Mouse (Mus musculus) limb, embryonic 14.5 days (tissue): ENCODE measurements around the gene Zranb3. TPM values are rescaled to one million over a fixed set of nuclear protein-coding genes. Genes with fewer than 3 reads are reported as not detected.

ENCODE experiments used
- ATAC-seq: fragments of 200-750 bp; cut with Nextera tagmentation; 2 replicates; pipeline ENCODE4 v1.8.0; 2017; ENCODE audit warnings: low read depth, moderate number of reproducible peaks, moderate TSS enrichment; ENCODE audit not compliant: low FRiP score
- DNase-seq: peaks from one replicate; pipeline ENCODE4 v3.0.0-alpha.2; 2015; ENCODE audit warnings: low spot score
- H3K27ac ChIP-seq: fragments of 300-500 bp; sonication (generic); replicated peaks from 2 replicates; pipeline ENCODE4 v1.5.1; 2014; ENCODE audit warnings: low read depth, mild to moderate bottlenecking, low read length, moderate library complexity, mixed read lengths
- H3K27me3 ChIP-seq: fragments of 300-500 bp; sonication (generic); 2 replicates; pipeline ENCODE4 v1.6.1; 2014; ENCODE audit warnings: low read length, mixed read lengths; ENCODE audit not compliant: control insufficient read depth, insufficient read depth
- H3K36me3 ChIP-seq: fragments of 300-500 bp; sonication (generic); 2 replicates; pipeline ENCODE4 v1.6.1; 2014; ENCODE audit warnings: mild to moderate bottlenecking, low read length, moderate library complexity, mixed read lengths; ENCODE audit not compliant: control insufficient read depth, insufficient read depth
- H3K4me1 ChIP-seq: fragments of 300-500 bp; sonication (generic); 2 replicates; pipeline ENCODE4 v1.6.1; 2014; ENCODE audit warnings: antibody characterized with exemption, low read length, mixed read lengths; ENCODE audit not compliant: control insufficient read depth, insufficient read depth
- H3K4me2 ChIP-seq: fragments of 300-500 bp; sonication (generic); replicated peaks from 2 replicates; pipeline ENCODE4 v1.6.1; 2014; ENCODE audit warnings: low read depth, mild to moderate bottlenecking, low read length, moderate library complexity; ENCODE audit not compliant: severe bottlenecking
- H3K4me3 ChIP-seq: fragments of 300-500 bp; sonication (generic); replicated peaks from 2 replicates; pipeline ENCODE4 v1.5.1; 2014; ENCODE audit warnings: low read length
- H3K9ac ChIP-seq: fragments of 300-500 bp; sonication (generic); 2 replicates; pipeline ENCODE4 v1.6.1; 2014; ENCODE audit warnings: mild to moderate bottlenecking, low read depth, low read length, moderate library complexity; ENCODE audit not compliant: severe bottlenecking
- H3K9me3 ChIP-seq: fragments of 300-500 bp; sonication (generic); 2 replicates; pipeline ENCODE4 v1.6.1; 2016; ENCODE audit warnings: low read length; ENCODE audit not compliant: control insufficient read depth
- POLR2A ChIP-seq: fragments of 200-500 bp; IDR thresholded peaks from 2 replicates; pipeline ENCODE4 v1.8.0; 2012; ENCODE audit warnings: inconsistent platforms, mild to moderate bottlenecking, moderate library complexity, borderline replicate concordance; ENCODE audit not compliant: insufficient read depth, insufficient read length; ENCODE audit errors: extremely low read depth
- WGBS: fragments of 180-500 bp; shearing (Covaris S2); extraction: QIAGEN DNeasy Blood & Tissue Kit; methylation state at CpG from one replicate; pipeline ENCODE4 v1.1.7; 2014; 5-methylcytosine and 5-hydroxymethylcytosine counted together
- polyA plus RNA-seq, 2 experiments: library from polyadenylated mRNA; depleted of rRNA in 1 of 2; stranded (reverse) in 1 of 2; unstranded in 1 of 2; fragments of >200 nt; fragmentation: Nextera tagmentation in 1 of 2; extraction: Ambion mirVana in 1 of 2; gene quantifications; 2 replicates each; pipeline versions ENCODE4 v1.2.1 to v1.2.3; 2012 to 2014

The Zranb3 gene
- polyA plus RNA-seq, 2 experiments, result 6.9 to 13.0 TPM

- no peak for ATAC-seq
- Histone ChIP-seq H3K27ac (no peak overlapping the region), H3K27me3 (no peaks in the 10 kb centered on the region), H3K4me3 (no peak overlapping the region), H3K4me1 (no peaks in the 10 kb centered on the region), H3K36me3 (no peaks in the 10 kb centered on the region), H3K4me2 (no peak overlapping the region), H3K9ac (no peak overlapping the region), H3K9me3 (no peaks in the 10 kb centered on the region)
- no peak for TF ChIP-seq POLR2A
- DNase-seq, result no peak
- 77% methylated on average over 3 of the region's 3 CpGs for WGBS
Observed at GRCm38 (mm10) chr1:127982268-127982667, 120.6 kb downstream of the Zranb3 start.

GRCm38 (mm10) chr1:127980911-127981559, 121.8 kb downstream of the Zranb3 start:
- Histone ChIP-seq H3K36me3 (no peaks in the 10 kb centered on the region), H3K27ac (no peak overlapping the region), H3K27me3 (no peaks in the 10 kb centered on the region), H3K4me2 (no peak overlapping the region), H3K4me3 (no peak overlapping the region), H3K9me3 (no peaks in the 10 kb centered on the region), H3K4me1 (no peaks in the 10 kb centered on the region), H3K9ac (no peak overlapping the region)
- ATAC-seq, result no peak
- no peak for TF ChIP-seq POLR2A
- no peak for DNase-seq
- WGBS, result 28% methylated on average over 2 of the region's 2 CpGs

DNA sequence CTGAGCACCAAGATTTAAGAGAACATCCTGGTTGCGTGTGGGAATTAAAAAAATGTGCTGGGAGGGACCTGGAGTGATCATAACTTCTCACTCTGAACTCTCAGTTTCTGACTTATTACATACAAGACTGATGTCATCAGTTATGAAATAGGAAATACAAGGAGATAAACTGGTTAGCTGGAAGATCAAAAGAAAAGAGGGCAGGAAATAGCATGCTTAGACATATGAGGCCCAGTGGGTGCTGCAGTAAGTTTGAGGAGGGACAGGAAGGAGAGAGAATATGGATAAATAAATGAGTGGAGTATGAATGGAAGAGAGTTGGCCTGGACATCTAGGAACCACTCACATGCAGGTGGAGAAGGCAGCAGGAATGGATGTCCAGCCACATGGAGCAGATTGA, 124.7 kb downstream of the Zranb3 start:
- no peak for ATAC-seq

DNA sequence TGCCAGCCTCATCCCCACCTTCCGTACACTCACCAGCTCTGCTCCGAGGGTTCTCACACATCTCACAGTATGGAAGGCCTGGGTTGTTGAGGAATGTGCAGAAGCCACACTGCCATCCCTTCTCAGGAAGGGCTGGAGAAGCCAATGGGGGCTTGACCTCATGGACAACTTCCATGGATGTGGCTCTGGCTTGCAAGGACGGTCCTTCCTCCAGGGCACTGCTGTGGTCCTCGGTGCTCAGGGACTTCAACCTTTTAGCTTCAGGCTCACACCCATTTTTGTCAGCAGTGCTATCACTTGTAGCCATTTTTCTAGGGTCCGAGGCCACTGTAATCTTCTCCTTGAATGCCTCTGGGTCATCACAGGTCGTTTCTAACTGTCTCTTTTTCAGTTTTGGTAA, 126.7 kb downstream of the Zranb3 start:
- TF ChIP-seq POLR2A, result no peak
- H3K27ac ChIP-seq, result no peak overlapping the region
- H3K36me3 ChIP-seq, result no peaks in the 10 kb centered on the region; the same call in 1 of the 2 replicates
- no peaks in the 10 kb centered on the region for H3K9me3 ChIP-seq
- no peak overlapping the region for H3K4me3 ChIP-seq
- no peak for ATAC-seq
- H3K9ac ChIP-seq, result no peak overlapping the region
- H3K27me3 ChIP-seq, result no peaks in the 10 kb centered on the region
- no peak for DNase-seq
- no peaks in the 10 kb centered on the region for H3K4me1 ChIP-seq
- H3K4me2 ChIP-seq, result no peak overlapping the region
- WGBS, result 90% methylated on average over 6 of the region's 6 CpGs

More for the DNA sequence above, 124.7 kb downstream of the Zranb3 start:
- Histone ChIP-seq H3K9me3 (no peaks in the 10 kb centered on the region), H3K36me3 (no peaks in the 10 kb centered on the region), H3K4me1 (no peaks in the 10 kb centered on the region), H3K27me3 (no peaks in the 10 kb centered on the region), H3K27ac (no peak overlapping the region), H3K4me2 (no peak overlapping the region), H3K4me3 (no peak overlapping the region), H3K9ac (no peak overlapping the region)
- no peak for TF ChIP-seq POLR2A
- no peak for DNase-seq
- WGBS, result 71% methylated on average over 1 of the region's 1 CpGs

GRCm38 (mm10) chr1:127975676-127976075, 127.2 kb downstream of the Zranb3 start:
- Histone ChIP-seq H3K4me3 (no peak overlapping the region), H3K4me2 (no peak overlapping the region), H3K4me1 (no peaks in the 10 kb centered on the region), H3K36me3 (no peaks in the 10 kb centered on the region; the same call in 1 of the 2 replicates), H3K9me3 (no peaks in the 10 kb centered on the region), H3K27ac (no peak overlapping the region), H3K27me3 (no peaks in the 10 kb centered on the region), H3K9ac (no peak overlapping the region)
- WGBS, result 85% methylated on average over 2 of the region's 2 CpGs
- ATAC-seq (no peak), DNase-seq (no peak)
- TF ChIP-seq POLR2A, result no peak
